Mouse (Mus musculus) pancreas, adult 10 weeks (tissue): Measurements from ENCODE around the gene Gm49352. TPM values are rescaled to one million over a fixed set of nuclear protein-coding genes. Genes with fewer than 3 reads are reported as not detected.

Source experiments
- polyA plus RNA-seq: library from polyadenylated mRNA; stranded (reverse); fragments of 350-450 nt; fragmentation: Illumina TruSeq; extraction: RNeasy Lipid Tissue Mini Kit (QIAGEN cat#74804); gene quantifications from one replicate; pipeline ENCODE4 v1.2.3, GENCODE M21; 2015; ENCODE audit warnings: low read depth, low replicate concordance; ENCODE audit not compliant: insufficient read depth

Gene Gm49352
- not detected for polyA plus RNA-seq

DNA sequence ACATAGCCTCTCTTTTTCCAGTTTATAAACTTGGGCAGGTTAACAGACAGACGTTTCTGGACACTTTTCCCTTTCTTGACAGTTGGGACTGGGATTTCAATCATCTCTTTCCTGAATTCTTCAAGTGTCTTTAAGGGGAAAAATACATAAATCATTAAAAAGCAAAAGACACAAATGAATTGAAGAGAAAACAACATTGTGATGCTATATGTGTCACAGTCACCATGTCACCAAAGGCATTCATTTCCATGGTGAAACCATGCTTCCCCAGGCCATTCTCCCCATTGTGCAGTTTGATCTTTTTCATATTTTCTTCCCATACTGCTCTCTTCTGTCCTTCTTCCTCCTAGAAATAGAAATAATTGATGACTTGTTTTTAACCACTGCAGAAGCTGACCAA, at the start of gene Gm49352:
Gene Gm49352, minus strand, starts transcription at position 101 of the 400 bp plus-strand sequence.

GRCm38 (mm10) chr13:61570027-61570426, 2.1 kb upstream of the Gm49352 start, which contains the start of gene Cts3:
Cts3 (minus strand) TSS chr13:61570127.

DNA sequence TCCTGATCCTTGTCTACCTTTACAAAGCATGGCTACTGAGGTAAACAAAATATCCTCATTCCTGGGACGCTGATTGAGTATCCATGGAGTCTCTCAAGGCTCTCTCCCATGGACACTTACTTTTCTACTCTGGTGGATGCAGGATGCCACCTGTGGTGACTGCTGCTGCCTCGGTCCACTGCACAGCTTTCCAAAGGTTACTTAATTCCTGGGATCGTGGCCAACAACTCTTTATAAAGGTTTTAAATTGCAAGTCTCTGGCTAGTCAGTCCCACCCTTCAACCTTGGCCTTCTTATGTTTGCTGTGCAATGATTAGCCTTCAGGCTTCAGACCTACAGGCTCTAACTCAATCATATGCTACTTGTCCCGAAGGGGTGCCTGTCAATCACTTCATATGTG, 26.3 kb downstream of the Gm49352 start, which contains the start of gene Ctsm:
Gene Ctsm, minus strand, starts transcription at position 209 of the 400 bp plus-strand sequence.

Other genes starting within 250 kb of the Gm49352 start
- gene Cts7, start 210.0 kb downstream of the Gm49352 start, polyA plus RNA-seq: not detected
- gene Ctsm, start 26.3 kb downstream of the Gm49352 start, polyA plus RNA-seq: not detected
- gene Cts3, start 2.0 kb upstream of the Gm49352 start, polyA plus RNA-seq: not detected